Mouse (Mus musculus) brain, embryonic 14.5 days (tissue): ENCODE measurements around the gene Olfr1167.

Experiments
- CTCF ChIP-seq: fragments of 200-500 bp; IDR thresholded peaks from 2 replicates; pipeline ENCODE4 v1.5.1; 2012; ENCODE audit warnings: inconsistent platforms, mild to moderate bottlenecking, moderate library complexity, borderline replicate concordance; ENCODE audit not compliant: insufficient read depth, insufficient read length; ENCODE audit errors: extremely low read depth
- POLR2A ChIP-seq: fragments of 200-500 bp; IDR thresholded peaks from 2 replicates; pipeline ENCODE4 v1.6.1; 2012; ENCODE audit warnings: mild to moderate bottlenecking, inconsistent platforms, borderline replicate concordance; ENCODE audit not compliant: poor library complexity, insufficient read depth, insufficient read length, severe bottlenecking; ENCODE audit errors: extremely low read depth

DNA sequence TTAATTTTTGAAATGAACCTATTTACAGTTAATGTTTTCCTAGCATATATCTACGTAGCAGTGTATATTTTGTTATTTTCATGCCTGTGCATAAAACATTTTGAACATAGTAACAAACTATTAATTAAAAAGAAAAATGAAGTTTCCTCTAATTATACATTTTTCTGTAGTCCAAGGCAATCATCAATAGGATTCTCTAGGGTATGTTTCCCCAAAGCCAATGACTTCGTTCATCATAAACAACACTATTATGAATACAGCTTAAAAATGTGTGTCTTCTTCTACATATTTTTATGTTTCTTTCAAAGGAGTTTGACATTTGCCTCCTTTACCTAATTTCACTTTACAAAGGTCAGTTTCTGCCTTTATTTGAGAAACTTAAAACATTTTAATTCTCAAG is 26.6 kb upstream of the Olfr1167 start, which contains the start of gene Olfr1168:
- TF ChIP-seq CTCF, result no peak
- TF ChIP-seq POLR2A, result no peak
